Mouse (Mus musculus): ENCODE measurements at regions not wholly inside any gene's neighbourhood (a gene's known extent, or its start where the extent isn't known, plus 50 kb on each side); places are given as distances from the start of the nearest gene placed in this dataset.

- Histone ChIP-seq H3K36me3 (replicated peaks; ENCODE audit: low read length) (no peaks in the 10 kb centered on the region), H3K27me3 (replicated peaks) (peaks cover 11% of the 10 kb centered on the region), H3K4me1 (peaks cover 11% of the 10 kb centered on the region), H3K4me3 (replicated peaks) (no peak overlapping the region), H3K9me3 (0 out of 2 replicates have a peak, but pooled peaks cover 3% of the 10 kb centered on the region)
- no peak for TF ChIP-seq GATA1 (IDR thresholded peaks at IDR 0.05; ENCODE audit: borderline replicate concordance, low read length)
- TF ChIP-seq FLI1 (IDR thresholded peaks at IDR 0.05; ENCODE audit: low read length), result no peak
These were observed 605.5 kb upstream of the Id2 start for GRCm38 (mm10) chr12:25702176-25703022.

GRCm38 (mm10) chr12:25687063-25687462 is 590.1 kb upstream of the Id2 start:
- TF ChIP-seq GATA1 (IDR thresholded peaks at IDR 0.05; ENCODE audit: borderline replicate concordance, low read length) (no peak), FLI1 (IDR thresholded peaks at IDR 0.05; ENCODE audit: low read length) (no peak)
- no peaks in the 10 kb centered on the region for H3K27me3 ChIP-seq (replicated peaks)
- no peaks in the 10 kb centered on the region for H3K9me3 ChIP-seq
- no peaks in the 10 kb centered on the region for H3K36me3 ChIP-seq (replicated peaks; ENCODE audit: low read length)
- H3K4me3 ChIP-seq (replicated peaks), result no peak overlapping the region
- no peaks in the 10 kb centered on the region for H3K4me1 ChIP-seq

- Histone ChIP-seq H3K9me3 (no peaks in the 10 kb centered on the region), H3K4me1 (no peaks in the 10 kb centered on the region), H3K4me3 (replicated peaks) (no peak overlapping the region), H3K27me3 (replicated peaks) (no peaks in the 10 kb centered on the region), H3K36me3 (replicated peaks; ENCODE audit: low read length) (no peaks in the 10 kb centered on the region)
- TF ChIP-seq GATA1 (IDR thresholded peaks at IDR 0.05; ENCODE audit: borderline replicate concordance, low read length), result no peak
- no peak for TF ChIP-seq FLI1 (IDR thresholded peaks at IDR 0.05; ENCODE audit: low read length)
These were observed 579.7 kb upstream of the Id2 start for GRCm38 (mm10) chr12:25676631-25677030.

GRCm38 (mm10) chr12:25668336-25668735 is 571.4 kb upstream of the Id2 start:
- Histone ChIP-seq H3K4me3 (replicated peaks) (no peak overlapping the region), H3K4me1 (no peaks in the 10 kb centered on the region), H3K36me3 (replicated peaks; ENCODE audit: low read length) (no peaks in the 10 kb centered on the region), H3K9me3 (no peaks in the 10 kb centered on the region), H3K27me3 (replicated peaks) (no peaks in the 10 kb centered on the region)
- TF ChIP-seq FLI1 (IDR thresholded peaks at IDR 0.05; ENCODE audit: low read length) (no peak), GATA1 (IDR thresholded peaks at IDR 0.05; ENCODE audit: borderline replicate concordance, low read length) (no peak)

- Histone ChIP-seq H3K9me3 (peaks cover 7% of the 10 kb centered on the region), H3K4me1 (no peaks in the 10 kb centered on the region), H3K36me3 (replicated peaks; ENCODE audit: low read length) (no peaks in the 10 kb centered on the region), H3K4me3 (replicated peaks) (no peak overlapping the region), H3K27me3 (replicated peaks) (no peaks in the 10 kb centered on the region)
- no peak for TF ChIP-seq GATA1 (IDR thresholded peaks at IDR 0.05; ENCODE audit: borderline replicate concordance, low read length)
- TF ChIP-seq FLI1 (IDR thresholded peaks at IDR 0.05; ENCODE audit: low read length), result no peak
These were observed 557.5 kb upstream of the Id2 start for GRCm38 (mm10) chr12:25654456-25654855.

- Histone ChIP-seq H3K27me3 (replicated peaks) (no peaks in the 10 kb centered on the region), H3K36me3 (replicated peaks; ENCODE audit: low read length) (no peaks in the 10 kb centered on the region), H3K4me1 (no peaks in the 10 kb centered on the region), H3K4me3 (replicated peaks) (no peak overlapping the region), H3K9me3 (no peaks in the 10 kb centered on the region)
- no peak for TF ChIP-seq GATA1 (IDR thresholded peaks at IDR 0.05; ENCODE audit: borderline replicate concordance, low read length)
- no peak for TF ChIP-seq FLI1 (IDR thresholded peaks at IDR 0.05; ENCODE audit: low read length)
These were observed 553.3 kb upstream of the Id2 start for GRCm38 (mm10) chr12:25650237-25650636.

GRCm38 (mm10) chr12:25628081-25628480 is 531.1 kb upstream of the Id2 start:
- Histone ChIP-seq H3K9me3 (no peaks in the 10 kb centered on the region), H3K4me3 (replicated peaks) (no peak overlapping the region), H3K27me3 (replicated peaks) (no peaks in the 10 kb centered on the region), H3K4me1 (no peaks in the 10 kb centered on the region), H3K36me3 (replicated peaks; ENCODE audit: low read length) (no peaks in the 10 kb centered on the region)
- no peak for TF ChIP-seq GATA1 (IDR thresholded peaks at IDR 0.05; ENCODE audit: borderline replicate concordance, low read length)
- TF ChIP-seq FLI1 (IDR thresholded peaks at IDR 0.05; ENCODE audit: low read length), result no peak

GRCm38 (mm10) chr12:25625858-25626257 is 528.9 kb upstream of the Id2 start:
- H3K27me3 ChIP-seq (replicated peaks), result no peaks in the 10 kb centered on the region
- no peaks in the 10 kb centered on the region for H3K9me3 ChIP-seq
- H3K4me3 ChIP-seq (replicated peaks), result no peak overlapping the region
- TF ChIP-seq GATA1 (IDR thresholded peaks at IDR 0.05; ENCODE audit: borderline replicate concordance, low read length), result no peak
- TF ChIP-seq FLI1 (IDR thresholded peaks at IDR 0.05; ENCODE audit: low read length), result no peak
- no peaks in the 10 kb centered on the region for H3K36me3 ChIP-seq (replicated peaks; ENCODE audit: low read length)
- H3K4me1 ChIP-seq, result no peaks in the 10 kb centered on the region

- Histone ChIP-seq H3K4me1 (no peaks in the 10 kb centered on the region), H3K36me3 (replicated peaks; ENCODE audit: low read length) (no peaks in the 10 kb centered on the region), H3K9me3 (no peaks in the 10 kb centered on the region), H3K27me3 (replicated peaks) (no peaks in the 10 kb centered on the region), H3K4me3 (replicated peaks) (no peak overlapping the region)
- TF ChIP-seq GATA1 (IDR thresholded peaks at IDR 0.05; ENCODE audit: borderline replicate concordance, low read length) (no peak), FLI1 (IDR thresholded peaks at IDR 0.05; ENCODE audit: low read length) (no peak)
These were observed 526.5 kb upstream of the Id2 start for GRCm38 (mm10) chr12:25623449-25623848.

- TF ChIP-seq GATA1 (IDR thresholded peaks at IDR 0.05; ENCODE audit: borderline replicate concordance, low read length), result no peak
- TF ChIP-seq FLI1 (IDR thresholded peaks at IDR 0.05; ENCODE audit: low read length), result no peak
- Histone ChIP-seq H3K4me3 (replicated peaks) (no peak overlapping the region), H3K4me1 (no peaks in the 10 kb centered on the region), H3K36me3 (replicated peaks; ENCODE audit: low read length) (no peaks in the 10 kb centered on the region), H3K27me3 (replicated peaks) (no peaks in the 10 kb centered on the region), H3K9me3 (no peaks in the 10 kb centered on the region)
These were observed 524.2 kb upstream of the Id2 start for GRCm38 (mm10) chr12:25621142-25621541.

Measured in megakaryocyte, embryonic 14.5 days (primary cell).